Comparison of ENCODE assay signal across 8 mouse cellular contexts in the genomic region with DNA sequence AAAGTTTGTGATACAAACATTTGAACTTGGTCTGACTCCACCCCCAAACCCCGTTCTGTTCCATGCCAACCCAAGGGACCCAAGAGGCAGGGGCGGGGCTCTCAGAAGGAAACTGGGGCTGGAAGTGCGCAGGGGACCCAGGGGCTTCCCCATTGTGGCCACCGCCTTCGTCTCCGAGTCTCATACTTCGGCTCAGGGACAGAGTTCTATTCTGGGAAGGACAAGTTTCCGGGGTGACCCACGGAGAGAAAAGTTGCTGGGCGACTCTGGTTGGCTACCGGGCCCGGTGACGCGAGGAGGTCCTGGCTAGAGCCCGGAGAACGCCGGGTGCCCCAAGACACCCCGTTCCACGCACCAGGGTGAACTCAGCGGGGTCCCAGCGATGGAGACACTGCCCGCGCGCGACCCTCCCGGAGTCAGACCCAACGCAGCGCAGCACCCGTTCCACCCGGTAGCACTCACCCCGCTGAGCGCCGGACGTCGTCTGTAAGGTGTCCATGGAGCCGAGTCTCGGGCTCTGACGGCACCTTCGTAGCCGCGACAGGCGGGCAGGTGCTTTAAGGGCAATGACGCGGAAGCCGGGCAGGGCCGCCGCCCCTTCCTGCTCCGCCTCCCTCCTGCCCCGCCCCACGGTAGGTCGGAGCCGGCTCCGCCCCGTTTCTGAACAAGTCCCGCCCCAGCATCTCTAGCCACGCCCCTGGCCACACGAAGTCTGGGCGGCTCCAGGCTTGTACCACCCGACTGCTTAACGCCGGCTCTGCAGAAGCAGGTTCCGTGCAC. TPM values are rescaled to one million over a fixed set of nuclear protein-coding genes. Genes with fewer than 3 reads are reported as not detected.
A peak's percentile ranks its signal among the peaks of the same experiment; 100 is the strongest.
DNase-seq lines count a peak whose midpoint lies in the region; ATAC-seq lines count a peak whose summit lies in the region.

A gene (minus strand): TSS at position 536 of the 780 bp plus-strand sequence.

- 2% methylated on average over 59 of the region's 62 CpGs for WGBS in forebrain, embryonic 14.5 days

- peak within 1 kb of the TSS; percentile 58 for H3K4me3 ChIP-seq in forebrain, embryonic 14.5 days (ENCODE audit: low read depth, low read length)

- DNase-seq in MN1 (ENCODE audit: low spot score): peak; percentile 81
- DNase-seq in cerebellum, adult 11 months: peak; percentile 43
- peak; percentile 82 for DNase-seq in forebrain, embryonic 14.5 days (ENCODE audit: low spot score)
- peak; percentile 92 for DNase-seq in heart, postnatal 4 days
- peak; percentile 76 for DNase-seq in layer of hippocampus, adult 9-11 months
- DNase-seq in lung, postnatal 4 days: peak; percentile 92 to 96
- DNase-seq in retina, embryonic 14.5 days (ENCODE audit: low spot score): peak; percentile 90
- DNase-seq in urinary bladder, adult 18-20 months (ENCODE audit: low spot score in 2 of 2): peak; percentile 90

- H3K9ac ChIP-seq in forebrain, embryonic 14.5 days (ENCODE audit: low read length): peak within 1 kb of the TSS; percentile 58

- 0 out of 2 replicates have a peak, but pooled peaks cover 10% of the 10 kb centered on the region for H3K27me3 ChIP-seq in forebrain, embryonic 14.5 days (replicated peaks; ENCODE audit: control insufficient read depth, insufficient read depth, low read length)

- ATAC-seq in forebrain, embryonic 14.5 days: peak; percentile 90

- H3K4me2 ChIP-seq in forebrain, embryonic 14.5 days (ENCODE audit: low read length): peak within 1 kb of the TSS; percentile 98

- no peak within 1 kb of the TSS for H3K27ac ChIP-seq in forebrain, embryonic 14.5 days (ENCODE audit: low read depth, low read length)

- H3K4me1 ChIP-seq in forebrain, embryonic 14.5 days (ENCODE audit: control insufficient read depth, insufficient read depth, low read length): peaks cover 10% of the 10 kb centered on the region; the same call in 1 of the 2 replicates

- H3K9me3 ChIP-seq in forebrain, embryonic 14.5 days (replicated peaks; ENCODE audit: control insufficient read depth, low read length): no peaks in the 10 kb centered on the region

- no peaks in the 10 kb centered on the region for H3K36me3 ChIP-seq in forebrain, embryonic 14.5 days (ENCODE audit: control insufficient read depth, insufficient read depth, low read length)

RNA-seq across cellular contexts. Expression of the gene that starts here (rescaled TPM):
- polyA plus RNA-seq in forebrain, embryonic 14.5 days (2014; fragmentation: Nextera tagmentation; extraction: Ambion mirVana): 0.14 and 0.32 TPM in 2 replicates
- total RNA-seq in heart, postnatal 4 days (2021): 1 to 10 TPM; 2.4 to 3.2 TPM

Comparison
In these comparisons a context has a peak if more than half of its experiments do, and no peak if none do; other contexts are left out.
1. Peak in DNase-seq, ATAC-seq, H3K4me3 ChIP-seq, H3K9ac ChIP-seq and H3K4me2 ChIP-seq in forebrain, embryonic 14.5 days; RNA of the gene not detected or under 1 TPM.
2. DNase-seq: peak in every context shown above with its lines; median percentile 94 in lung, postnatal 4 days; 92 in heart, postnatal 4 days; 90 in retina, embryonic 14.5 days; 90 in urinary bladder, adult 18-20 months; 82 in forebrain, embryonic 14.5 days; 81 in MN1; 76 in layer of hippocampus, adult 9-11 months; 43 in cerebellum, adult 11 months.